Mouse (Mus musculus): ENCODE data around the gene Olfr1212. TPM values are rescaled to one million over a fixed set of nuclear protein-coding genes. Genes with fewer than 3 reads are reported as not detected.

The Olfr1212 gene
- not detected in 2 replicates for polyA plus RNA-seq (2012)

DNA sequence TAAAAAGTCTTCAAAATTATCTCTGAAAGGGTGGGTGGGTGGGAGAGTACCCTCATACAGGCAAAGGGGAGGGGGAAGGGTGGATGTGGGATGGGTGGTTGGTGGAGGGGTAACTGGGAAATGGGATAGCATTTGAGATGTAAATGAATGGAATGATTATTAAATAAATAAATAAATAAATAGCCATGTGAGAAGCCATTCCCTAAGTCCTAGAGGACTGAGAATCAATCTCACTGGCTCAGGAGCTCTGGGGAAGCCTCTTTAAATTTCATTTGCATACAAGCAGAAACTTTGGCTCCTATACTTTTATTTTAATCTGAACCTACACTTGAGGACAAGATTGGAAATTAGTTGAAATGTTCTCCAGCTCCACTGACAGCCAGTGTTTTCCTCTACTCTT lies at the start of gene Olfr1212:
Gene Olfr1212, plus strand, starts transcription at position 301 of the 400 bp plus-strand sequence.

DNA sequence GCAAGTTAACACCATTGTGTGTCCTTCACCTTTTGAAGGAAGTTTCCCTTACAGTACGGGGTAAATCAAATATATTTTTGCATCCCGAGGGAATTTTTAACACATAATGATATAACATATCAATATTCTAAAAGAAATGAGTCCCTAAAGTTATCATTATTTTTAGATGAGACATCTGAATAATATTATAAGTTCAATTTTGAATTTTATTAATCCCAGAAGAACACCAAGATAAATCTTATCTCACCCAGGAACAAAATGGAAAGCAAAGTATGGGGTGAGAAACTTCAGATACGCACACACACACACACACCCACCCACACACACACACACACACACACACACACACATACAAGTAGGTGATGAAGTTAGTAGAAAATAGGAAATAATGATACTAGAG lies 38.7 kb upstream of the Olfr1212 start, which contains the start of gene Olfr1209:
Gene Olfr1209, minus strand, starts transcription at position 101 of the 400 bp plus-strand sequence.

DNA sequence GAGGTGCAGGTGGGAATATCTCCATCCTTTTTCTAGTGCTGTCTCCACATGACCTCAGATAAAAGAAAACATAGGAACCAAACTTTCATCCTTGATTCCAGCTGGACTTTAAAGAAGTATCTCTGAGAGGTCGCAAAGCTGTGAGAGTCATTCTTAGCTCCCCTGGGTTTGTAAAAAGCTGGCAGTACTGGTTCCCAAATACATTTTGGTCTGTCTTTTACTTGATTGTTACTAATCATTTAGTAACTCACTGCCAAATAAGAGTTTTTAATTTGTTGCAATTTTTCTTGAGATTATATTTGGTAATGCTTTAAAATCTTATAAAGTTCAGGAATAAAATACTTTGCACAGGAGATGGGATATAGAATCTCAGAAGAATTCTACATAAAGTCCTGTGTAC lies 15.8 kb upstream of the Olfr1212 start, which contains the start of gene Olfr1211:
Gene Olfr1211, minus strand, starts transcription at position 101 of the 400 bp plus-strand sequence.

DNA sequence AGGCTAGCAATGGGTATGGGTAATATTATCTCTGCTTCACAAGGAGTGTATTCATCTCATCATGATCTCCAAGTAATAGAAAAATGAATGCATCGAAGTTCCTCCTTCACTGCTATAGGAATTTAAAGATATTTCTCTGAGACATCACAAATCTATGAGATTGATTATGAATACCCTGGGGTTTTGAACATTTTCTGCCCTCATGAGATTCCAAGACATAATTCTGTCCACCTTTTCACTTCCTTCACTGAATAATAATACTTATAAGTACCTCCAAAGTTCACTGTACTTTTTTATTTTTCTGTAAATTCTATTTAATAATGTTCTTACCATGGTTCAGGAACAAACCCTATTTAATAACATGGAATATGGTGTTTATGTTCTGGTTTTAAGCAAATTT lies 26.4 kb downstream of the Olfr1212 start, which contains the start of gene Gm13762:
Gene Gm13762, minus strand, starts transcription at position 101 of the 400 bp plus-strand sequence.

DNA sequence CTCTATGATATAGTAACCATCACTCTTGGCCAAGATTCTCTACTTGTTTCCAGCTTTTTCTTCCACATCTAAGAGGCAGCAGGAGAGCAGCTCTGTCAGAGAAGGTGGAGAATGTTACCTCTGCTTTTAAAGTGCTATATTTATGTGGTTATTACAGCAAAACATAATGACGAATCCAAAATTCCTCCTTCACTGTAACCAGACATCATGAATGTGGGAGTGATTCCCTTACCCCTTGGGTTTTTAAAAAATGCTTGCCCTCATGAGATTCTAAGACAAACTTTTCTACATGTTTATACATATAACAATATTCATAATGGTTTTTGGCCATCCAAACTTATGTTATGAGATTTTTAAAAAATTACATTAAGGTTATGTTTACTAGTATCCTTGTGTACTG lies 38.8 kb downstream of the Olfr1212 start, which contains the start of gene Olfr1214:
Gene Olfr1214, minus strand, starts transcription at position 101 of the 400 bp plus-strand sequence.

DNA sequence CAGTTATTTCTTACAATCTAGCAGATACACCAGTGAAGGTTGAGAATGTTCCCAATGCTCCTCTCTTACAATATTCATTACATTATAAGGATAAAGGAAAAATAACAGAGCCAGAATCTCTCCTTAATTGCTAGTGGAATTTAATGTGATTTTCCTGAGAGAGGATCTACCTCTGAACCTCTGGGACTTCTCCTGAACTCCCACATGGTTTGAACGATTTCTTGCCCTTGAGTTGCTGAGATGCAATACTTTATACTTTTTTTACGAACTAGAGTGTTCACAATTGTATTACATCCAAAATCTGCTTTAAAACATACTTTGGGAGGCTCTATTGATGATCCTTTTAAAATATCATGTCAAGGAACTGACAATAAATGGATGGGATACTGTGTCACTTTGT lies 53.1 kb downstream of the Olfr1212 start, which contains the start of gene Olfr1215:
Gene Olfr1215, minus strand, starts transcription at position 101 of the 400 bp plus-strand sequence.

Other genes with a start within 250 kb of the Olfr1212 start
- not detected in 2 replicates for gene Olfr1196, start 249.4 kb upstream of the Olfr1212 start, polyA plus RNA-seq (2012)
- not detected in 2 replicates for gene Olfr1197, start 221.6 kb upstream of the Olfr1212 start, polyA plus RNA-seq (2012)
- gene Olfr1198, start 202.6 kb upstream of the Olfr1212 start, polyA plus RNA-seq (2012), result not detected in 2 replicates
- gene Olfr1199, start 193.5 kb upstream of the Olfr1212 start, polyA plus RNA-seq (2012), result not detected in 2 replicates
- gene Olfr1200, start 183.5 kb upstream of the Olfr1212 start, polyA plus RNA-seq (2012), result 0.01 TPM in 1 of 2 replicates, not detected in the other
- not detected in 2 replicates for gene Olfr1201, start 160.9 kb upstream of the Olfr1212 start, polyA plus RNA-seq (2012)
- gene Olfr1202, start 139.5 kb upstream of the Olfr1212 start, polyA plus RNA-seq (2012), result not detected in 2 replicates
- not detected in 2 replicates for gene Olfr1205, start 124.2 kb upstream of the Olfr1212 start, polyA plus RNA-seq (2012)
- gene Olfr1204, start 104.7 kb upstream of the Olfr1212 start, polyA plus RNA-seq (2012), result not detected in 2 replicates
- gene Olfr1206, start 90.7 kb upstream of the Olfr1212 start, polyA plus RNA-seq (2012), result not detected in 2 replicates
- gene Olfr1208, start 51.7 kb upstream of the Olfr1212 start, polyA plus RNA-seq (2012), result 0.03 TPM in 1 of 2 replicates, not detected in the other
- not detected in 2 replicates for gene Olfr1209, start 38.8 kb upstream of the Olfr1212 start, polyA plus RNA-seq (2012)
- gene Olfr1211, start 15.9 kb upstream of the Olfr1212 start, polyA plus RNA-seq (2012), result 0.02 and 0.03 TPM in 2 replicates
- gene Gm13762, start 26.3 kb downstream of the Olfr1212 start, polyA plus RNA-seq (2012), result not detected in 2 replicates
- not detected in 2 replicates for gene Olfr1214, start 38.7 kb downstream of the Olfr1212 start, polyA plus RNA-seq (2012)
- not detected in 2 replicates for gene Olfr1215, start 53.0 kb downstream of the Olfr1212 start, polyA plus RNA-seq (2012)
- gene Olfr1216, start 64.4 kb downstream of the Olfr1212 start, polyA plus RNA-seq (2012), result not detected in 2 replicates
- gene Olfr1217, start 78.1 kb downstream of the Olfr1212 start, polyA plus RNA-seq (2012), result not detected in 2 replicates
- not detected in 2 replicates for gene Olfr1218, start 107.2 kb downstream of the Olfr1212 start, polyA plus RNA-seq (2012)
- gene Olfr1219, start 129.5 kb downstream of the Olfr1212 start, polyA plus RNA-seq (2012), result 0.02 TPM in 1 of 2 replicates, not detected in the other
- not detected in 2 replicates for gene Olfr1220, start 152.9 kb downstream of the Olfr1212 start, polyA plus RNA-seq (2012)
- 0.19 TPM in 1 of 2 replicates, not detected in the other for gene Olfr1221, start 163.3 kb downstream of the Olfr1212 start, polyA plus RNA-seq (2012)
- gene Olfr1222, start 179.1 kb downstream of the Olfr1212 start, polyA plus RNA-seq (2012), result not detected in 2 replicates
- not detected in 2 replicates for gene Olfr1223, start 197.6 kb downstream of the Olfr1212 start, polyA plus RNA-seq (2012)
- not detected in 2 replicates for gene Olfr1224-ps1, start 210.1 kb downstream of the Olfr1212 start, polyA plus RNA-seq (2012)
- not detected in 2 replicates for gene Olfr1225, start 220.7 kb downstream of the Olfr1212 start, polyA plus RNA-seq (2012)
- not detected in 2 replicates for gene Olfr1226, start 246.1 kb downstream of the Olfr1212 start, polyA plus RNA-seq (2012)

Measured in megakaryocyte-erythroid progenitor cell, adult 5 weeks (primary cell).